Mouse (Mus musculus) stomach, postnatal 0 days (tissue): ENCODE data around the gene Dclre1a.
"Not testable (repeated sequence)": the region's sequence is repeated elsewhere in the genome, so short reads cannot be mapped to it uniquely, and the experiment has no call there.

Experiments used
- CTCF ChIP-seq: IDR thresholded peaks from 2 replicates; pipeline ENCODE4 v1.5.1; 2016; ENCODE audit warnings: antibody characterized with exemption, low read depth, mild to moderate bottlenecking, moderate library complexity
- EP300 ChIP-seq: optimal IDR thresholded peaks from 2 replicates; pipeline ENCODE3; 2016; ENCODE audit warnings: antibody characterized with exemption

GRCm38 (mm10) chr19:56513527-56513926, 34.5 kb downstream of the Dclre1a start:
- TF ChIP-seq CTCF, EP300: not testable (repeated sequence)
